Mouse (Mus musculus) heart, embryonic 11.5 days (tissue): Measurements from ENCODE around the gene Pacs2. TPM values are rescaled to one million over a fixed set of nuclear protein-coding genes. Genes with fewer than 3 reads are reported as not detected.
A peak's percentile ranks its signal among the peaks of the same experiment; 100 is the strongest.

Experiments
- ATAC-seq: fragments of 200-750 bp; cut with Nextera tagmentation; replicated peaks from 2 replicates; pipeline ENCODE4 v1.8.0; 2017; ENCODE audit warnings: moderate library complexity; ENCODE audit not compliant: insufficient number of reproducible peaks, low FRiP score, low TSS enrichment
- H3K27ac ChIP-seq: fragments of 300-500 bp; sonication (generic); 2 replicates; pipeline ENCODE4 v1.5.1; 2014; ENCODE audit warnings: mild to moderate bottlenecking, low read depth, low read length
- H3K27me3 ChIP-seq: fragments of 300-500 bp; sonication (generic); 2 replicates; pipeline ENCODE4 v1.6.1; 2014; ENCODE audit warnings: mild to moderate bottlenecking, low read length, mixed read lengths; ENCODE audit not compliant: control insufficient read depth, insufficient read depth
- H3K36me3 ChIP-seq: fragments of 300-500 bp; sonication (generic); 2 replicates; pipeline ENCODE4 v1.6.1; 2014; ENCODE audit warnings: mild to moderate bottlenecking, low read length, moderate library complexity, mixed read lengths; ENCODE audit not compliant: control insufficient read depth, insufficient read depth
- H3K4me1 ChIP-seq: fragments of 300-500 bp; sonication (generic); 2 replicates; pipeline ENCODE4 v1.6.1; 2014; ENCODE audit warnings: low read length; ENCODE audit not compliant: control insufficient read depth, insufficient read depth
- H3K4me2 ChIP-seq: fragments of 300-500 bp; sonication (generic); 2 replicates; pipeline ENCODE4 v1.6.1; 2014; ENCODE audit warnings: mild to moderate bottlenecking, moderate library complexity
- H3K4me3 ChIP-seq: fragments of 300-500 bp; sonication (generic); 2 replicates; pipeline ENCODE4 v1.5.1; 2014; ENCODE audit warnings: low read depth, low read length
- H3K9ac ChIP-seq: fragments of 300-500 bp; sonication (generic); 2 replicates; pipeline ENCODE4 v1.6.1; 2014; ENCODE audit warnings: mild to moderate bottlenecking, low read depth, low read length, moderate library complexity
- H3K9me3 ChIP-seq: fragments of 300-500 bp; sonication (generic); replicated peaks from 2 replicates; pipeline ENCODE4 v1.6.1; 2016; ENCODE audit warnings: low read length; ENCODE audit not compliant: control insufficient read depth
- WGBS: fragments of 180-500 bp; shearing (Covaris S2); extraction: QIAGEN DNeasy Blood & Tissue Kit; methylation state at CpG from one replicate; pipeline ENCODE4 v1.1.7; 2014; ENCODE audit not compliant: insufficient replicate concordance; 5-methylcytosine and 5-hydroxymethylcytosine counted together
- polyA plus RNA-seq: library from polyadenylated mRNA; unstranded; fragments of >200 nt; fragmentation: Nextera tagmentation; extraction: Ambion mirVana; gene quantifications from 2 replicates; pipeline ENCODE4 v1.2.1, GENCODE M21; 2014

Pacs2 gene
- polyA plus RNA-seq, 1 experiment from 2014 or later = 11.3 TPM

- H3K4me2 ChIP-seq = no peak overlapping the region
- no peaks in the 10 kb centered on the region for H3K9me3 ChIP-seq
- no peak overlapping the region for H3K27ac ChIP-seq
- WGBS = 86% methylated on average over 6 of the region's 6 CpGs
- ATAC-seq = no peak
- no peak overlapping the region for H3K9ac ChIP-seq
- H3K4me1 ChIP-seq = no peaks in the 10 kb centered on the region; the same call in 1 of the 2 replicates
- no peaks in the 10 kb centered on the region for H3K27me3 ChIP-seq
- peaks cover 22% of the 10 kb centered on the region for H3K36me3 ChIP-seq
- H3K4me3 ChIP-seq = no peak overlapping the region
Observed at GRCm38 (mm10) chr12:112985346-112985745, 29.0 kb upstream of the Pacs2 start.

GRCm38 (mm10) chr12:112987877-112988276 is 26.4 kb upstream of the Pacs2 start:
- H3K4me1 ChIP-seq = no peaks in the 10 kb centered on the region; the same call in 1 of the 2 replicates
- 71% methylated on average over 6 of the region's 6 CpGs for WGBS
- no peak for ATAC-seq
- H3K27me3 ChIP-seq = no peaks in the 10 kb centered on the region
- peaks cover 24% of the 10 kb centered on the region for H3K36me3 ChIP-seq
- no peaks in the 10 kb centered on the region for H3K9me3 ChIP-seq
- H3K27ac ChIP-seq = no peak overlapping the region
- H3K4me3 ChIP-seq = no peak overlapping the region
- H3K4me2 ChIP-seq = no peak overlapping the region
- no peak overlapping the region for H3K9ac ChIP-seq

GRCm38 (mm10) chr12:112990706-112991405 is 23.5 kb upstream of the Pacs2 start:
- 82% methylated on average over 5 of the region's 5 CpGs for WGBS
- ATAC-seq = no peak
- Histone ChIP-seq H3K27ac (no peak overlapping the region), H3K9ac (no peak overlapping the region), H3K4me2 (no peak overlapping the region), H3K4me1 (no peaks in the 10 kb centered on the region; the same call in 1 of the 2 replicates), H3K4me3 (no peak overlapping the region), H3K36me3 (peaks cover 18% of the 10 kb centered on the region), H3K9me3 (no peaks in the 10 kb centered on the region), H3K27me3 (no peaks in the 10 kb centered on the region)

DNA sequence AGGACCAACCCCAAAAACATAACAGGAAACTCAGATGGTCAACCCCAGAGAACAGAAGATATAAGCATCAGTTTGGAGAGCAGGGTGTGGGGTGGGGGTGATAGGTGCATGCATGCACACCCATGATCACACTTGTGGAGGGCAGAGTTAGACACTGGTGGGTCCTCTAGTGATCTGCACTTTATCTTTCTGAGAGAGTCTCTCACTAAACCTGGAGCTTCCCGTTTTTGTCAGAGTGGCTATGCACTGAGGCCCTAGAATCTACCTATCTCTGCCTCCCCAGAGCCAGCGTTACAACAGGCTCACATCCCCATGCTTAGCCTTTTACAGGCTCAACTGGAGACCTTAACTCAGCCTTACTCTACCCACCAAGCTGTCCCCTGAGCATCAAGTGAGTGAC is 22.9 kb upstream of the Pacs2 start:
- Histone ChIP-seq H3K4me3 (no peak overlapping the region), H3K27ac (no peak overlapping the region), H3K9me3 (no peaks in the 10 kb centered on the region), H3K4me1 (no peaks in the 10 kb centered on the region; the same call in 1 of the 2 replicates), H3K4me2 (no peak overlapping the region), H3K27me3 (no peaks in the 10 kb centered on the region), H3K36me3 (peaks cover 14% of the 10 kb centered on the region), H3K9ac (no peak overlapping the region)
- WGBS = 74% methylated on average over 2 of the region's 2 CpGs
- no peak for ATAC-seq

- ATAC-seq = no peak
- H3K4me2 ChIP-seq = no peak overlapping the region
- no peaks in the 10 kb centered on the region for H3K27me3 ChIP-seq
- WGBS = 78% methylated on average over 4 of the region's 4 CpGs
- no peak overlapping the region for H3K9ac ChIP-seq
- H3K27ac ChIP-seq = no peak overlapping the region
- H3K36me3 ChIP-seq = 0 out of 2 replicates have a peak, but pooled peaks cover 2% of the 10 kb centered on the region
- no peaks in the 10 kb centered on the region for H3K9me3 ChIP-seq
- peaks cover 10% of the 10 kb centered on the region for H3K4me1 ChIP-seq
- H3K4me3 ChIP-seq = no peak overlapping the region
Observed at GRCm38 (mm10) chr12:112994153-112994552, 20.2 kb upstream of the Pacs2 start.

DNA sequence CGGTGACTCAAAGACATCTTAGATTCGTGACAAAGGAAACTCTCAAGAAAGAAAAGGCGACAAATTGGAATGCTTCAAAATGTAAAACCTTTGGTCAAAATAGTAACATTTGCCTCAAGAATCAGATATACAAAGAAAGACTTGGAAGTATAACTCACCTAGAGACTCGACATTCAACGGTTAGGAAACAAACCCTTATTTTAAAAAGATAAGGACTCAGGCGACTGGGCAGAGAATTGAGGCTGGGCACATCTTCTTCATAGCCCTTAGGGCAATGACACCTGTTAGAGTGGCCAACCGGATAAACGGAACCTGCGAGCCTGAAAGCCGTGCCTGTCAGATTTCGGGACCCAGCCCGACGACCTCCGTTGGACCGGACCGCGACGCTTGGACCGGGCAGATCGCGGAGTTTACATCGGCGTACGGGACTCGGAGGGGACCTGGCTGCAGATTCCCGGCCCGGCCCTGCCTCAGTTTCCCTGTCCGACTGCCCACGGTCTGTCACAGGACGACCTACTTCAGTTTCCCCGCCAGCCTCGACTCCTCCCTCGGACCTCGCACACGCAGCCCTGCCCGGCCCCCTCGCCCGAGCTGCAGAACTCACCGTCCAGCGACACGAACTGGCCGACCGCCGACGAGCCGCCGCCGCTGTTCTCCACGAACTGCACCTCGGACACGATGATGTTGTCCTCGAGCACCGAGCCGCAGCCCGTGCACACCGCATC is 14.6 kb upstream of the Pacs2 start:
- Histone ChIP-seq H3K27ac (peak overlapping the region; percentile 95), H3K4me2 (peak overlapping the region; percentile 74), H3K36me3 (no peaks in the 10 kb centered on the region), H3K9me3 (no peaks in the 10 kb centered on the region), H3K27me3 (no peaks in the 10 kb centered on the region), H3K4me3 (peak overlapping the region; percentile 80), H3K9ac (peak overlapping the region; percentile 91), H3K4me1 (peaks cover 17% of the 10 kb centered on the region)
- peak; percentile 9 for ATAC-seq
- WGBS = 1% methylated on average over 56 of the region's 56 CpGs

- H3K9ac ChIP-seq = peak within 1 kb of the TSS; percentile 91
- peak; percentile 98 for ATAC-seq
- H3K4me2 ChIP-seq = peak within 1 kb of the TSS; percentile 74
- H3K4me1 ChIP-seq = peaks cover 17% of the 10 kb centered on the region
- H3K27me3 ChIP-seq = no peaks in the 10 kb centered on the region
- H3K9me3 ChIP-seq = no peaks in the 10 kb centered on the region
- H3K4me3 ChIP-seq = peak within 1 kb of the TSS; percentile 80
- no peaks in the 10 kb centered on the region for H3K36me3 ChIP-seq
- 0% methylated on average over 96 of the region's 96 CpGs for WGBS
- H3K27ac ChIP-seq = peak within 1 kb of the TSS; percentile 95
Observed at GRCm38 (mm10) chr12:113000294-113001132, 13.8 kb upstream of the Pacs2 start, which contains the start of gene Brf1. Brf1 (minus strand) TSS chr12:113000704.

DNA sequence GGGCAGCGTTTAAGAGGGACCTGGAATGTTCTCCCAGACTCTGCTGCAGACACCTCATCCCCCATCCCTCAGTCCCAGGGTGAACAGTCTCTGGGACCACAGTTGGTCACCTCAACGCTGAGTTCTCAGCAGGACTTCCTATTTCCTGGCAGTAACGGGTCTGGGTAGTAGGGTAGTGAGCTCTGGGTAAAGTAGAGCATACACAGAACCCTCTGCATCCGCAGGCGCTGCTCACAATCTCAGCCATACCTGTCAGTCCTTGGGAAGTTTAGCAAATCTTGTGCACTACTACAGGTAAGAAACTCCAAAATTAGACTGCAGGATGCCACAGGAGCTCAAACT is 13.2 kb upstream of the Pacs2 start:
- Histone ChIP-seq H3K4me2 (peak overlapping the region; percentile 74), H3K9ac (peak overlapping the region; percentile 76), H3K27me3 (no peaks in the 10 kb centered on the region), H3K27ac (peak overlapping the region; percentile 95), H3K4me3 (peak overlapping the region; percentile 80), H3K4me1 (peaks cover 17% of the 10 kb centered on the region), H3K9me3 (no peaks in the 10 kb centered on the region), H3K36me3 (no peaks in the 10 kb centered on the region)
- WGBS = 3% methylated on average over 5 of the region's 5 CpGs
- ATAC-seq = no peak; the same call in 1 of the 2 replicates
